Mouse (Mus musculus) brown adipose tissue, adult 24 weeks (tissue): ENCODE data around the gene Cxcl14. TPM values are rescaled to one million over a fixed set of nuclear protein-coding genes. Genes with fewer than 3 reads are reported as not detected.
A peak's percentile ranks its signal among the peaks of the same experiment; 100 is the strongest.

Experiments used
- H3K27ac ChIP-seq: fragments of 200-500 bp; replicated peaks from 2 replicates; pipeline ENCODE4 v1.5.1; 2012; ENCODE audit warnings: low read depth, mild to moderate bottlenecking, low read length
- H3K4me1 ChIP-seq: fragments of 200-500 bp; 2 replicates; pipeline ENCODE4 v1.6.1; 2012; ENCODE audit warnings: low read length, mixed read lengths; ENCODE audit not compliant: control insufficient read depth, insufficient read depth, insufficient read length
- H3K4me3 ChIP-seq: fragments of 200-500 bp; 2 replicates; pipeline ENCODE4 v1.5.1; 2012; ENCODE audit warnings: low read depth, mild to moderate bottlenecking, low read length, moderate library complexity; ENCODE audit not compliant: insufficient read depth
- polyA plus RNA-seq: library from polyadenylated mRNA; stranded (reverse); fragments of >200 nt; gene quantifications from 2 replicates; pipeline ENCODE4 v1.2.4, GENCODE M21; 2012; ENCODE audit not compliant: missing spikeins, insufficient read depth, insufficient read length

The Cxcl14 gene
- polyA plus RNA-seq, 1 experiment: 35.7 TPM

GRCm38 (mm10) chr13:56315201-56315600 is 18.9 kb upstream of the Cxcl14 start:
- Histone ChIP-seq H3K4me3 (no peak overlapping the region), H3K27ac (no peak overlapping the region), H3K4me1 (no peaks in the 10 kb centered on the region)

- Histone ChIP-seq H3K4me1 (peaks cover 2% of the 10 kb centered on the region; the same call in 1 of the 2 replicates), H3K4me3 (no peak overlapping the region), H3K27ac (no peak overlapping the region)
Observed at GRCm38 (mm10) chr13:56305058-56305457, 8.7 kb upstream of the Cxcl14 start.

GRCm38 (mm10) chr13:56304453-56304852 is 8.1 kb upstream of the Cxcl14 start:
- Histone ChIP-seq H3K4me1 (peaks cover 2% of the 10 kb centered on the region; the same call in 1 of the 2 replicates), H3K27ac (no peak overlapping the region)

GRCm38 (mm10) chr13:56299336-56299735 is 3.0 kb upstream of the Cxcl14 start:
- no peaks in the 10 kb centered on the region for H3K4me1 ChIP-seq
- H3K27ac ChIP-seq: no peak overlapping the region
- no peak overlapping the region for H3K4me3 ChIP-seq

More at GRCm38 (mm10) chr13:56304453-56304852, 8.1 kb upstream of the Cxcl14 start:
- H3K4me3 ChIP-seq: no peak overlapping the region

GRCm38 (mm10) chr13:56296659-56297020 is 289 bp upstream of the Cxcl14 start:
- H3K4me1 ChIP-seq: no peaks in the 10 kb centered on the region
- H3K27ac ChIP-seq: no peak overlapping the region
- peak overlapping the region; percentile 53 for H3K4me3 ChIP-seq

DNA sequence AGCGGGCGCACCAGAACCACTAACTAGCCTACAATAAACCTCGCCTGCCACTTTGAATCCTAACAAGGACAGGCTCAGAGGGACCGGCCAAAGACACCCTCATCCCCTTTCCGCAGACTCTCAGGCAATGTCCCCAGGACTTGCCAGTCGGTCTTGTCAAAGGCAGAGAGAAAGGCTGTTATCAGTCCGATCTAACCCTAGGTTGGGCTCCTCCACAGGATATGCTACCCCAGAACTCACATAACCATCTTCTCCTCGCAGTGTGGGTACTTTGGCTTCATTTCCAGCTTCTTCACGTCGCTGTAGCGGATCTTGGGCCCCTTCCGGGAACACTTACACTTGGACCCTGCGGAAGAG is 787 bp downstream of the Cxcl14 start:
- Histone ChIP-seq H3K4me1 (no peaks in the 10 kb centered on the region), H3K27ac (0 out of 2 replicates have a peak overlapping the region, but pooled peaks have one; percentile 16), H3K4me3 (peak overlapping the region; percentile 53)

GRCm38 (mm10) chr13:56294908-56295307 is 1.4 kb downstream of the Cxcl14 start:
- Histone ChIP-seq H3K4me1 (no peaks in the 10 kb centered on the region), H3K4me3 (peak overlapping the region; percentile 53), H3K27ac (no peak overlapping the region)

DNA sequence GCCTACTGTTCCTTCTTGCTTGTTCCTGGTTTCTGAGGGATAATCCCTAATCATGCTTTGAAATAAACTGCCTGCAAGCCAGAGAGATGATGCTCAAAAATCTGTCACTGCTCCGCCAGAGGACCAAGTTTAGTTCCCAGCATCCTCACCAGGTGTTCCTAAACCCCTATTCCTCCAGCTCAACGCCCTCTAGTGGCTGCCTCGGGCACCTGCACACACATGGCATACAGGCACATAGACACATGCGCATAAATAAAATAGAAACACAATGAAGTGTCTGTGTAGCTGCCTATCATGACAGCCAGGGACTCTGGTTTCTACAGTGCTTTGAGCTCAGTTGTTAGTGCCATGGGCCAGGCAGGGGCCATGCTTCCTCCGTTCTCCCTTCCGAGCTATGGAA is 6.4 kb downstream of the Cxcl14 start:
- Histone ChIP-seq H3K4me1 (no peaks in the 10 kb centered on the region), H3K4me3 (no peak overlapping the region), H3K27ac (no peak overlapping the region)

- Histone ChIP-seq H3K27ac (no peak overlapping the region), H3K4me1 (no peaks in the 10 kb centered on the region), H3K4me3 (no peak overlapping the region)
Observed at GRCm38 (mm10) chr13:56289261-56289660, 7.1 kb downstream of the Cxcl14 start.

DNA sequence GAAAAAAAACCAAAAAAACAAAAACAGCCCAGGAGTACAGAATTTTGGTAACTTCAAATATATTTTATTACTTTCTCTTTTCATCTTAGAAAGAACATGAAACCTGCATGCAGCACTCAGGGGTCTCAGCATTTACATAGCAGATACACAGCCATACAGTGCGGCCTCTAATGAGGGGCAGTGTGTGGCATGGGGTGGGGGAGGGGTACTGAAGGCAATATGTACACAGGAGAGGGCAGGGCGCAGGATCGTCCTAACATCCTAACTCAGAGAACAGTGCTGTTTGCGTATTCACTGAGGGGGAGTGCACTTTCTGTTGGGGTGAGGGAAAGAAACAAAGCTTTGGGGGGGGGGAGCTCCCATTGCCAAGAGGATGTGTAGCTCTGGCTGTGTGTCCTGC is 7.8 kb downstream of the Cxcl14 start:
- H3K4me1 ChIP-seq: no peaks in the 10 kb centered on the region
- no peak overlapping the region for H3K4me3 ChIP-seq
- H3K27ac ChIP-seq: no peak overlapping the region

DNA sequence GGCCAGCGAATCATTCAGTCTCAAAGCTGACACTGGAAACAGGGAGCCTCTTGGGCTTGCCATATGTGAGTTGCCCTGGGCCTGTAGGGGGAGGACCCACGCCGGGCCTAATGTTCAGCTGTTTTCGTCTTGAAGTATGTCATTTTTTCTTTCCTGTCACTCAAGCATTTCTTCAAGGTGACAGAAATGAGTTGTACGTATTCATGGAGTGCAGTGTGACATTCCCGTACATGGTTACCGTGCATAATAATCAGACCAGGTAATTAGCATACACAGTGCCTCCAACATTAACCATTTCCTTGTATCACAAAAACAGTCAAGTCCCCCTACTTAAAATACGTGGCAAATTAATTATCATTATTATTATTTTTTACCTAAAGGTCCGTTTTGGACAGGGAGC is 9.3 kb downstream of the Cxcl14 start:
- Histone ChIP-seq H3K4me1 (no peaks in the 10 kb centered on the region), H3K27ac (no peak overlapping the region), H3K4me3 (no peak overlapping the region)

DNA sequence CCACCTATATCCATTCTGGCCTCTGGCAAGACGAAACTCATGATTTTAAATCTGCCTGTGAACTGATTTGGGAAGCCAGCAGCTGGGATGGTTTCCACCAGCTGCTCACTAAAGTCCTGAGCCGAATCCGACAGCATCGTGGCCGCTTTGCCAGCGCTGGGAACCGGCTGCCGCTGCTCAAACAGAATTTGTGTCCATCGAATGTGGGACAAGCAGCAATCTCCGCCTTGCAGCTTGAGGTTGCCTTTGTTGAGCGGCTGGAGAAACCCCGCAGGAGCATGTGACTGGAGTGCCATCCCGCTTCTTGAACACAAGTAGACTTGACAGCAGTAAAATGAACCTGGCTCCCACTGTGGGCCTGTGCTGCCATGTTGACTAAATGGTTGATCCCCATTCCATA is 13.0 kb downstream of the Cxcl14 start:
- Histone ChIP-seq H3K4me3 (no peak overlapping the region), H3K4me1 (no peaks in the 10 kb centered on the region), H3K27ac (no peak overlapping the region)

DNA sequence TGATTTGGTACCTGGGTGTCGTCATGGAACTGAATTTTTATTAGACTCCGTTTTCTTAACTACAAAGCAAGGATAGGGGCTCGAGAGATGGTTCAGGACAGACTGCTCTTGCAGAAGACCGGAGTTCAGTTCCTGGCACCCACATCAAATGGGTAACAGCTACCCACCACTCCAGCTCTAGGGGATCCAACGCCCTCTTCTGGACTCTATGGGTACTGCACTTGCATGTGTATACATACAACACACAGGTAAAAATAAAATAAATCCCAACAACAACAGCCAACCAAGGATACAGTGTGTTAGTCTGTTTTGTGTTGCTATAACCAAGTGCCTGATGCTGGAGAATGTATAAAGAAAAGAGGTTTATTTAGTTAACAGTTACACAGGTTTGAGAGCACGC is 16.0 kb downstream of the Cxcl14 start:
- H3K4me1 ChIP-seq: no peaks in the 10 kb centered on the region
- H3K4me3 ChIP-seq: no peak overlapping the region
- H3K27ac ChIP-seq: no peak overlapping the region

DNA sequence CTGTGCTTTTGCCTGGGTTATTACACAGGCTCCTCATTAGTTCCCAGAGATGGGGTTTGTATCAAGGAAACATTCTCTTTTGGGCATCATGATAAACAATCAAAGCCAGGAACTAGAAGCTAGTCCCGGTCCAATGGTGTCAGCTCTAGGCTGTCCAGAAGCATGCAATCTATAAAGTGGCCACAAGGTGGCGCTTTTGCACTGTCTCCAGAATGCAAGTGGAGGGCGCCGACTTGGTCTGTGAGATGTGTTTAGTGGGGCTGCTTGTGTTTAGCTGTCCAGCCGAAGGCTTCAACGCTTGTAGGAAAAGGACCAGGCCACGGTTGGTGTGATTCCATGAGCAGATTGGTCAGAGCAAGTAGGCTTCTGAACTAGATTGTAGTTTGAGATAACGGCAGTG is 16.9 kb downstream of the Cxcl14 start:
- Histone ChIP-seq H3K27ac (no peak overlapping the region), H3K4me3 (no peak overlapping the region), H3K4me1 (no peaks in the 10 kb centered on the region)

DNA sequence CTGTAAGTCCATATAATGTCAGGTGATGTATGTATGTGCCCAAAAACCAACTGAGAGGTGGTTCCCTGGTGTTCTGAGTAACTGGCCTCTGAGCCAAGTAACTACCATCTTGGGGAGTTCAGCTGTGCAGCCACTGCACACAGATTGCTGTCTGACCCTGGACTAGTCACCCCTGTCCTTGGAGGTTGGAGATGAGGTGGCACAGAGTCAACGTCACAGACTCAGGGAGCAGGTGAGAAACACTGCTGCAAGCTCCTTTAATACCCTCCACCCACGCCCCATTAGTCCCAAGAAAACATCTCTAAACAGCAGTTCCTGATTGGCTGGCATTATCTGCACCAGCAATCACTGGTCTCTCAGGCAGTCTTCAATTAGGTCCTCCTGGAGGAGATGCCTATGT is 21.2 kb downstream of the Cxcl14 start:
- H3K4me3 ChIP-seq: no peak overlapping the region
- no peaks in the 10 kb centered on the region for H3K4me1 ChIP-seq
- H3K27ac ChIP-seq: no peak overlapping the region

DNA sequence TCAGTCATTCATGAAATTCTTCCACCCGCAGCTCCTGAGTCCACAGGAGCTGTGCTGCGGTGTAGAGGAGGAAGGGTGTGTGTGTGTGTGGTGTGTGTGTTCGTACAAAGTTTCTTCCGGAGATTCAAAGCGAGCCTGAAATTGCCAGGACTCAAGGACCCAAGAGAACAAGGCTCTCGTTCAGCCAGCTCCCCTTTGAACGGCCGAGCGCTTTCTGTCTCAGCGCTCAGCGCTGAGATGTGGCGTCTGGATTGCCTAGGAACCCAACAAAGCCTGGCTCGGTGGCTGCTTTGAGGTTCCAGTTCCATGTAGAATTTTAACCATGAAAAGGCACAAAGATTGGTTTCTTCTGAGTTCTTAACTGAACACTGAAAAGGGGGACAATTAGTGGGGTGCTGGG is 26.2 kb downstream of the Cxcl14 start:
- no peaks in the 10 kb centered on the region for H3K4me1 ChIP-seq
- no peak overlapping the region for H3K4me3 ChIP-seq
- H3K27ac ChIP-seq: no peak overlapping the region

- no peak overlapping the region for H3K4me3 ChIP-seq
- H3K4me1 ChIP-seq: no peaks in the 10 kb centered on the region
- no peak overlapping the region for H3K27ac ChIP-seq
Observed at GRCm38 (mm10) chr13:56267396-56267795, 29.0 kb downstream of the Cxcl14 start.
